Mouse (Mus musculus) frontal cortex, postnatal 10 days (tissue): ENCODE measurements at regions not wholly inside any gene's neighbourhood (a gene's known extent, or its start where the extent isn't known, plus 50 kb on each side); places are given as distances from the start of the nearest gene placed in this dataset.

Source experiments
- DNase-seq, 2 experiments: peaks; one replicate each; pipeline ENCODE4 v3.0.0; 2022; ENCODE audit warnings: low spot score in 2 of 2, mixed read lengths in 1 of 2

DNA sequence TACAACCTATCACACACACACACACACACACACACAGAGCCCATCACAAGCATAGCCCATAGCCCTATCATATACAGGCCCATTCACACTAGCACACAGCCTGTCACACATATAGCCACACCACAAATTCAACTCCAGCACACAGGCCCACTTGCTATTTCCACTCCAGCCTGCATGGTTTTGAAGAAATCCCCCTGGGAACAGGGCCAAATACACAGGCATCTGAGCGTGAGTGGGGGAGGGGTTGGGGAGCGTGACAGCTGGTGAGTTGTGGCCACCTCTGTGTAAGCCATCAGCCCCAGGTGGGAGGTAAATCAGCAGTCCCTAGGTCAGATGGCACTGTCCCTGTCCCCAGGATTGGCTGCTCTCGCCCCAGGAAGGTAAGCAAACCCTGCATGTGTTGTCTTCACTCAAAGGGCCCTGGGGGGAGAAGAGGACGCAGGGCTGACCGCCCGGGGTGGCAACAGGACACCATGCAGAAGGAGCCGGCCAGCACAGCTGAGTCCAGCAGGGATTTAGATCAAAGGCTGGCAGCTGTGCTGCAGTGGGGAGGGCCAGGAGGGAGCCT is 153.6 kb upstream of the Gm3448 start:
- DNase-seq, result no peak

DNA sequence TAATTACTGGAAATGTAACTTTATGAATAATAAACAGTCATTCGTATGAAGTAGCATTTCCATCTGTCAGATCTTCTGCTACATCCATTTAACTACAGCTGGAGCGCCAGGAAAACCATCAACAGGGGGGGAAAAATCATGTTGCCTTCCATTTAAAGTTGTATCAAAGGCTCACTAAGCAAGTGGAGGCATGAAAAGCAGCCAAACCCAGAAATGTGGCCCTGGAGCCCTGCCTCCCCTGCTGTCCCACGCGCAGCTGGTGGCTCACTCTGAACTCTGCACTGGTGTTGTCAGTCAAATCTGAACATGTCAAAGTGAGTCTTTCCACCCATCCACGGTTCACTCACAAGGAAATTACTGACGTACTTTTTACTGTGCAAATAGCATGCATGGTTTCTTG is 152.5 kb upstream of the Gm3448 start:
- DNase-seq, result no peak

DNA sequence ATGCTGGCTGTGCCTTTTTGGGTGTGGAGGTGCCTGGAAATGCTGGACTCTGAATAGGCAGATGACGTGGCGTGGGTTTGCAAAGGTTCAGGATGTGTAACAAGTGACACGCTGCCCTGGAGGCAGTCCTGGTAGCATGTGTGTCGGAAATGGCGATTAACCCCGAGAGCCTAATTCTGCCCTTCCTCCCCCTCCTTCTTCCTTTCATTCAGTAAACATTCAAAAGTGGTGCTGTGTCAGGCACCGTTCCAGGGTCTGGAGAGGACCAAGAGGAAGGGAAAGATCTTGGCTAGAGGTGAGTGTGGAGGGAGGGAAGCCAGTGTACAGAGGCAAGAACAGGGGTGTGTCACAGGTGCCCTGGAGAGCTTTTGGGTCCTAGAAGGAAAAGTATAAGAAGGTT is 151.5 kb upstream of the Gm3448 start:
- no peak for DNase-seq

DNA sequence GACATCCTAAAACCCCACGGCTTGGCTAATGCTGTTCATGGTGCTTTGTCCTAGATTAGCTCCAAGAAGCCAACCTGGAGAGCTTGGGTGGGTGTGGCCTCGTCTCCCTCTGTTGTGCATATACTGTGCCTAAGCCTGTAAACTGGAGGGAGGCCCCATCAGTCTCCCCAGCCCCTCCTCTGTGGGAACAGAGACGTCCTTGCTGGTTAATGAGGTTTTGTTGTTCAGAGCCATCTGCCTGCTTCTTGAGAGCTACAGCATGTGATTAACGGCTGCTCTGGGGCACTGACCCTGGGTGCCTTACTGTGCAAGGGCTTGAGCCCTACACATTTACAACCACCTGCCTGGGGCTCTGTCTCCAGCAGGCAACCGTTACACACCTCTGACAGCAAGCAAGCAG is 143.9 kb upstream of the Gm3448 start:
- DNase-seq, result no peak

DNA sequence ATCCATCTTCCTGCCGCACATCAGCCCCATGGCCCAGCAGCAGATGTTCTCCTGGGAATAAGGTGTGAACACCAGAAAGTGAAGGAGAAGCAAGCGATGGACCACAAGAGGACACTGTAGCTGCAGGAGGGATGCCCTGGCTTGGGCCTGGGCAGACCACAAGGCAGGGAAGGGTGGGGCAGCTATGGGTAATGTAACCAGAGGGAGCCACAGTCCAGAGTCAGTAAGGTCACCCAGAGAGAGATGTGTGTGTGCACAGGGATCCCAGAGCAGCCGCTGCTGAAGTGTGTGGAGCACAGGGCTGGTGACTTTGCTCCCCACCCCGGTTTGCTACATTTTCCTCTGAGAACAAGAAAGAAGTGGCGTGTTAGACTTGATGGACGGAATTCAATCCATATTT is 142.5 kb upstream of the Gm3448 start:
- no peak for DNase-seq

DNA sequence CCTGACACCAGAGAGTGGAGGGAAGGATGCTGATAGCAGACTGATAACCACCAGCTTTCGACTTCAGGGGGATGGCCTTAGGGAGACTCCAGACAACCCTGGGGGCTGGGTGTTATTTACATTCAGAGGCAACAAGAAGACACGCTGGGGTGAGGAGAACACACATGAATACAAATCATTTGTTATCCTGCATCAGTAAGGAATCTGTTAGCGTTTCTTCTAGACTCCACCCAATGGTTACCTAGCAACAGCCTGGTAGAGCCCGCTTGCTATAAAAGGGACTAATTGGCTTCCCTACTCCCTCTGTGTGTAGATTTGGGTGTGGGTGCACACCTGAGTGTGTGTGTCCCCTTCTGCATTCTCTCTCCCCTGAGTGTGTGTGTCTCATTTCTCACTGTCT is 140.8 kb upstream of the Gm3448 start:
- DNase-seq, result no peak

DNA sequence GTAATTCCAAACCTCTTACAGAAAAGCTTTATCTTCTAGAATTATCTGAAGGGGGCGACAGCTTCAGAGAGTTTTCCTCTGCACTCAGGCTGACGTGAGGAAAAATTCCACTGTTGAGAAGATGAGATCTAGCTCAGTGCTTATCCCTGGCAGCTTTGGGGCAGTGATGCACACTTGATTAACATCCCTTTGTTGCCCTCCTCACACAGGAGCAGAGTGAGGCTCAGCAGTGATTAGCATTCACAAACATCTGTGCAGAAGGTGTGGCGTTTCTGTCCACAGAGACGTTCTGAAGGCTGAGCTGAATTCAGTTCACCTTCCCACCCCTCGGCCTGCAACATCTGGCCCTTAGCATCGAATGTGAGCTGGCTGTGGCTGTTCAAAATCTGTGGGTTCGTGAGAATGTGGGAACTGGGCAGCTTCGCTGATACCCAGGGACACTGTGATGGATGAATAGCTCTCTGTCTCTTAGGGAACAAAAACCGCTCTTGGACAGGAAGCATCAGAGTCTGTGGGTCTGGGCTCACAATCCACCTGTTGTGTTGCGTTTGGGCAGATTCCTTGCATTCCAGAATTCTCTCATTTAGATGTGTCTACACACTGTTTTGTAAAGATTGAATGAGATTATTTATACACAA is 139.0 kb upstream of the Gm3448 start:
- no peak for DNase-seq

DNA sequence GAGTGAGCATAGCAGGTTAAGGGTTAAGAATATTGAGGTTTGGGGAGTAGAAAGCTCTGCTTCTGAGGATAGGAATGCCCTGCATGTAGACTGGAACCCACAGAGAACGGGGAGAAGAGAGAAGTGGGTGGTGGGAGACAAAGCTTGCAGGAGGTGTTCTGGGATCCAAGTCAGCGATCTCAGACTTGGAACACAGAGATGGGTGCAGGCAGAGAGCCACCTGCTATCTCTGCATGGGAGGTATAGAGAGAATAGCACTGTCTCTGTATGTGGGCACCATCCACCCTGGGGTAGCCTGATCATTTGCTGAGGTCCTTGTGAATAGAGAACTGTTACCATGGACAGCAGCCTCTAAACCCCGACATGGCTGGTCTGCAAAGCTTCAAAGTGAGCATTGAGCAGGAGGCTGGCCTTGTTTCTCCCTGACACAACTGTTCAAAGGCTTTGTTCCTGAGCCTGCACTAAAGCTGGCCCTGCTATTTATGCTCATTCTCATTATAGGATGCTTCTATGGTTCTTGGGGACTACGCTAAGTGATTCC is 138.1 kb upstream of the Gm3448 start:
- no peak for DNase-seq

DNA sequence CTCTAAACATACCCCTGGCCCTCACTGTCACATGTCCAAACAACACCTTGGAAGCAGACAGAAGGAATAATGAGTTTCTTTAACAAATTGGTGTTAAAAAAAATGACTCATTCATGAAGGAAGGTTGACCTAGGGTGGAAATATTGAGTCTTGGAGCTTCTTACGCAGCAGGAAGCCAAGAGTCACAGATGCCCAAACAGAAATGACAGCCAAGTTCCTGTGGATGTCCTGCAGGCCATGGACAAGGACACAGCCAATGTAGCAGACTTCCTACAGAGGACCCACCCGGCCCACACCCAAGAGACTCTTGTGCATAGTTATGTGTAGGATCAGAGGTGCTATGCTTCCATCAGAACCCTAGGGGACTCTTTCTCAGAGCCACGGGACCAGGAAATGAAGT is 136.1 kb upstream of the Gm3448 start:
- DNase-seq, result no peak

DNA sequence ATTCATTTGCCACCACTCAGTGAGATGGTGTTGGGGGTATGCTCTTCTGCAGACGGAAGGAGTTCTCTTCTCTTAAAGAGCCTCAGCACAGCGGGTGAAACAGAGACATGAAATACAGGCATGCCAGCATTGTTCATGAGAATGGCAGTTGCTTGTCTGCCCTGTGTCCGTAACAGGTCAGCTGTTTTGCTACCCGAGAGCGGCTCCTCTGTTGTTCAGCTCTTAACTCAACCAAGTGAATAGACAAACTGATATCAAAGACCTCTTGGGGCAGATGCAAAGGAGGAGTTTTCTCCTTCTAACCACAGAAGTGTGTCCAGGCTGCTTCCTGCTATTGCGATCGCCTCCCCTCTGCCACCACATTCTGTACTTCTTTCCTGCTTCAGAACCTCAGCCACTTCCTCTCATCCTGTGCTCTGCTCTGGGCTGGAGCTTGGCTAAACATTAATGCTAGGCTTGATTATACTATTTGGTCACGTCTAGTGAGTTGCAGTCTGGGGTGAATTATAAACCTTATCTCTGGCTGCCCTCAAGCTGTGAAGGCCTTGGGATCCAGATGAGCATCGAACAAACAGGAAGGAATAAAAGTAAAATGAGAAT is 133.1 kb upstream of the Gm3448 start:
- DNase-seq, result no peak

DNA sequence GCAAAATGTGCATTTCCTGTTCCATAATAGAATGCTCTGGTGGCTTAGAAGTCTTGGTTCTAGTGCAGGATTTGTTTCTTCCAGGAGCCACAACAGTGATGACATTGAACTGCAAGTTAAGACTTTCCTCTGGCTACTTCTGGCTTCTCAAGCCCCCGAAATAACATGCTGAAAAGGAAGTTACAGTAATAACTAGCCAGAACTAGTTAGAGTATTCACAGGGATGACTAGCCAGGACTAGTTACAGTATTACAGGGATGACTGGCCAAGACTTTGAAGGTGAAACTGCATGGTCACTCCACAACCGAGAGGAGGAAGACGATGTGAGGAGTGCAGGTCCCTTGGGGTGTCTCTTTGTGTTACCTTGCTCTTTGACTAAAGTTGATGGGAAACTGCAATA is 126.6 kb upstream of the Gm3448 start:
- DNase-seq, result no peak

DNA sequence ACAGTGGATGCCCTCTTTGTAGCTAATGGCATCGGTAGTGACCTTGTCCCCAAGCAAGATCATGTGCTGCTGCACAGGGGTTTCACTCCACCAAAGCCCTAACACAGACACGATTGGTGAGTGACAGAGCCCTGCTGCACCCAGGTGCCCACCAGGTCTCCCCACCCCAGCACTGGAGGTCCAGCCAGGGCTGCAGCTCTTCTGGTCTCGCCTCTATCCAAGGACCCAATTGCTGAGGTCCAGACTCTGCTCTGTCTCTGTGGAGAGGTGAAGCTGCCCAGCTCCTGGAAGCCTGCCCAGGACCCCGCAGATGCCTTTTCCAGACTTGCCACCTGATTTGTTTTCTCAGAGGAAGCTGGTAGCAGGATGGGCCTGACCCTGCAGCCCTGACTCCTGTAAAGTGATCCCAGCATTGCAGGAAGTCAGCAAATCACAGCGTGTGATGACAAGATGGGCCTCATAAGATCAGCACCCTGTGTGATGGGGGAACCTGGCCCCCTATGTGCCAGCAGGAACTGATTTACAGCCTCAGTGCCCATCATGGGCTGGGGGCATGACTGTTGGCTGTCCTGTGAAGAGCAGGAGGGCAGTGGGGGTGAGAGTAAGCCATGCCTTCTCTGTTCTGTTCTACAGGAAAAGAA is 116.5 kb upstream of the Gm3448 start:
- DNase-seq, result no peak

DNA sequence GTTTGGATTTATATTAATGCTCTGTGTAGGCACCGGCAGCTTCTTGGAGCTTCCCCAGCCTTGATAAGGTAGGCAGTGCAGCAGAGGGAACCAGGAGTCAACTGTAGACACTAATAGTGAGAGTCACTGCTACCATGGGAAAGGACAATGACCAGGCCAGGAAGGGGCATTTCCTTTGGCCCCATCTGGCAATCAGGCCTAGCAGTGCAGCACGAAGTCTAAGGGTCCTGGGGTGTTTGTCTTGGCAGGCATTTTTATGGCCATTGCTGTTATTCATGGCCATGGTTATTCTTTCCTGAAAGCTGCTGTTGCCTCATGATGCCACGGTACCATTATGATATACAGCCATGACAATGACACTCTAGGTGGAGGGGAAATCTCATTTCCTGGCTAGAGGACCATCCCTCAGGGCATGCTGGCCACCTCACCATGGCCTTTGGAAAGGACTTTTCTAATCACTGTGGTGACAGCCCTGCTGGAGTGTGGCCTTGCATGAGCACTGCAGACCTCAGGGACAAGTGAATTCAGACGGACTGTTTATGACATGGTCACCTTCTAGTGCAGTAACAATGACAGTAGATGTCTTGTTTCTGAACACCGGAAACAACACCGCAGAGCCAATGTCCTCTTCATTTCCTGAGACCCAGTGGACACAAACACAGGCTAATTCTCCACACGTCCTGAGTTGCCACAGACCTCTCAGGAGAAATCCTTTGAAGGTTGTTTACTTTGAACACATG is 111.8 kb upstream of the Gm3448 start:
- DNase-seq, result no peak

DNA sequence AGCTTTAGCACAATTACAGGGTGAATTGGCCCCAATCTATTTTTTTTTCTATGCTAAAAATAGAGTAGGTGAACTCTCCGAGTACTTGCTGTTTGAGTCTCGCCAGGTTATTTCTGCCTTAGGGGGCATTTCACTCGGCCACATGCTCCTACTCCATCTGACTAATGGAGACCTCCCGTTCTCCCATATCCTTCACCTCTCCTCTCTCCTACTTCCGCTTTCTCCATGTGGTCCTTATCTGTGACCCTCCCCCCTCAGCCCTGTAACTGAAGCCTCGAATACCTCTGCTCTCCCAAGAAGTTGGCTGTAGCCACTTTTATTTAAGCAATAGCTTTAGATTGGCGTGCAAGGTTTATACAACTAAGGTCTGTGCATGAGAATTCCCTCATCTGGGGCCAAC is 111.1 kb upstream of the Gm3448 start:
- DNase-seq, result no peak

DNA sequence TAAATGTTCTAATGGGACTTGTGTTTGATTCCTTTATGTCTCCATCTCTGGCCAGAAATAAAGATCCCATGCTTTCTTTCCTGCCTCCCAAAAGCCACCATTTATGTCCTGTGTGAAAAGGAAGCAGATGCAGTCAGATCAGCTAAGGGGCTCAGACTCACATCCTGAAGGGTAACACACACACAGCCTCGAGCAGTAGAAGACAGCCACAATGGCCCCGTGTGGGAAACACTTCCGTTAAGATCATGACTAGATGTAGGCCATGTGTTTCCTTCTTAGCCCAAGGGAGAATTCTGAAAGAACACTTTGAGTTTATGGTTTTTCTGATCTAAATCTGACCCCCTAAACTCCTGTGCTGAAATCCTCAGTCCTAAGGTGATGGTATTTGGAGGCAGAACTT is 110.4 kb upstream of the Gm3448 start:
- DNase-seq, result no peak

DNA sequence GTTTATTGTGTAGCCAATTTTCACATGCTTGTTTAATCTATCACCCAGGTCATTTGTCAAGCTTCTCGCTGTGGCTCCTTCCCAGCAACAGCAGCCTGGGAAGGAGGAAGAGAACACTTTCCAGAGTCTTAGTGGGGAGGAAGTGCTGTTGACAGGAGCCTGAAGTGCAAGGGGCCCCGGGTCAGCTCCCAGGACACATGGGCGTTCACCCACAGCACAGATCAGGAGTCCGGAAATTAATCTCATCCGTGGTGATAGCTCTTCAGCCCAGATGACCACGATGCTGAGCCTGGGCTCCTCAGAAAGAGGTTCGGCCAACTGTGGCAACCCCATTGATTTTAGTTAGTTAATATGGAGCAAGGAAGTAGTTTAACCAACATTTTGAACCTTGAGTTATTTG is 105.3 kb upstream of the Gm3448 start:
- no peak for DNase-seq

DNA sequence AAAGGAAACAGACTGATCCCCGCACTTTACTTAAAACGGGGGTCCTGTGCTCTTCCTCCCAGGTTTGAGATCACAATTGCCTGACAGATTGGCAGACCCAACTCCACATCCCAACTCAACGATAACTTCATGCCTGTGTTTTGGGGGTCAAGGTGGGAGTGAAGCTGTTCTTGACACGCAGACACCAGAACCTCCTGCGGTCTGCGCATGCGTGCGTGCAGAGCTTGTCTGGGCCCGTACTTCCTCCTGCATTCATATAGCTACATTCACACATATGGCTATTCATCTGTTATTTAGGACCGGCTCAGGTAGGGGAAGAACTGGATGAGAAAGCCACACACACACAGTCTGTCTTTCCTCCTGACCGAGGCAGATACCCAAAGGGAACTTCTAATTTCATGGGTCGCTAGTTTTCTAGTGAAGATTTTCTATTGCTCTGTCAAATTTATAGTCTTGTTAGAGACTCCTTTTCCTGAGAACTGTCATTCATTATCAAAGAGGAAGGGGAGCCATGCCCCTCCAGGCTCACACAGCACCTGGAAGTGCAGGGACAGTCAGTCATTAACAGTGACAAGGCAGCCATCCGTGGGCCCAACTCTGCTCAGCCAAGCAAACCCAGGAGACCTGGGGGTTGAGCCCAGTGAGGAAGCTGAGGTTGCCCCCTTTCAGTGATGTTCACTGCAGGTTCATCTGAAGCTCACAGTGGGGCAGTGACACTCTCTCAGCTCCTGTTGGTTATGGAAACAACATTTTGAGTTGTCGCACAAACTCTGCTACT is 104.0 kb upstream of the Gm3448 start:
- no peak for DNase-seq

DNA sequence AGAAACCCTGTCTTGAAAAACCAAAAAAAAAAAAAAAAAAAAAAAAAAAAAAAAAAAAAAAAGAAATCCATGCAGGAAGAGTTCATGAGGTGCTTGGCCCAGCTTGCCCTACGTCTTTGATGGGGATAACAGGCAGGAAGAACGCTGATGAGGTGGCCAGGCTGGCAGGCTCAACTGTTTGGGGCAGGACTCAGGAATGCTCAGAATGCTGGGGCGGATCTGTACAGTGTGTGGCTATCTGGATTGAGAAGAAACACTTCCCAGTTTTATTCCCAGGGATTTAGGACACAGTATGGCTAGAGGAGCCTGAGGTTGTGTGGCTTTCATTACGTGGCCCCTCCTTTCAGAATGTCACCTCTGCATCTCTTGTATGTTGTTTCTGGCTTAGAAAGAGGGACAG is 99.1 kb upstream of the Gm3448 start:
- no peak for DNase-seq
